Mouse (Mus musculus): ENCODE measurements around the gene Rtn4rl1. TPM values are rescaled to one million over a fixed set of nuclear protein-coding genes. Genes with fewer than 3 reads are reported as not detected.

Rtn4rl1 gene
- polyA plus RNA-seq, 1 experiment from 2014 or later = 2.4 TPM

GRCm38 (mm10) chr11:75190371-75190724 lies 3.2 kb upstream of the Rtn4rl1 start:
- no peak overlapping the region for H3K27ac ChIP-seq (ENCODE audit: low read depth, low read length)
- peaks cover 10% of the 10 kb centered on the region for H3K4me1 ChIP-seq (replicated peaks; ENCODE audit: control insufficient read depth, insufficient read depth, low read length)
- no peaks in the 10 kb centered on the region for H3K36me3 ChIP-seq (ENCODE audit: control insufficient read depth, insufficient read depth, low read length)
- under 1% methylated on average over 24 of the region's 24 CpGs for WGBS
- DNase-seq (ENCODE audit: low spot score) (peak; percentile 90), ATAC-seq (ENCODE audit: low FRiP score) (peak; percentile 76)
- peak overlapping the region; percentile 70 for H3K4me3 ChIP-seq (ENCODE audit: low read depth, low read length)
- peaks cover 41% of the 10 kb centered on the region for H3K27me3 ChIP-seq (ENCODE audit: control insufficient read depth, insufficient read depth, low read length)
- H3K9ac ChIP-seq (ENCODE audit: low read depth, low read length) = peak overlapping the region; percentile 40
- H3K4me2 ChIP-seq (replicated peaks; ENCODE audit: low read depth, low read length) = peak overlapping the region; percentile 66
- no peaks in the 10 kb centered on the region for H3K9me3 ChIP-seq (ENCODE audit: control insufficient read depth, low read length)

GRCm38 (mm10) chr11:75190905-75191441 lies 2.6 kb upstream of the Rtn4rl1 start, which contains the start of gene Dph1:
Gene Dph1, minus strand, starts transcription at chr11:75191241.
- Histone ChIP-seq H3K9ac (ENCODE audit: low read depth, low read length) (peak within 1 kb of the TSS; percentile 40), H3K36me3 (ENCODE audit: control insufficient read depth, insufficient read depth, low read length) (no peaks in the 10 kb centered on the region), H3K4me2 (replicated peaks; ENCODE audit: low read depth, low read length) (peak within 1 kb of the TSS; percentile 66), H3K4me3 (ENCODE audit: low read depth, low read length) (peak within 1 kb of the TSS; percentile 70), H3K4me1 (replicated peaks; ENCODE audit: control insufficient read depth, insufficient read depth, low read length) (peaks cover 10% of the 10 kb centered on the region), H3K9me3 (ENCODE audit: control insufficient read depth, low read length) (no peaks in the 10 kb centered on the region), H3K27ac (ENCODE audit: low read depth, low read length) (no peak within 1 kb of the TSS), H3K27me3 (ENCODE audit: control insufficient read depth, insufficient read depth, low read length) (peaks cover 47% of the 10 kb centered on the region)
- 52% methylated on average over 5 of the region's 5 CpGs for WGBS
- ATAC-seq (ENCODE audit: low FRiP score) (no peak), DNase-seq (ENCODE audit: low spot score) (no peak)

GRCm38 (mm10) chr11:75191841-75192240 lies 1.7 kb upstream of the Rtn4rl1 start:
- peaks cover 10% of the 10 kb centered on the region for H3K4me1 ChIP-seq (replicated peaks; ENCODE audit: control insufficient read depth, insufficient read depth, low read length)
- 67% methylated on average over 6 of the region's 6 CpGs for WGBS
- ATAC-seq (ENCODE audit: low FRiP score) (no peak), DNase-seq (ENCODE audit: low spot score) (no peak)
- H3K36me3 ChIP-seq (ENCODE audit: control insufficient read depth, insufficient read depth, low read length) = no peaks in the 10 kb centered on the region
- no peak overlapping the region for H3K4me3 ChIP-seq (ENCODE audit: low read depth, low read length)
- H3K9me3 ChIP-seq (ENCODE audit: control insufficient read depth, low read length) = no peaks in the 10 kb centered on the region
- H3K27ac ChIP-seq (ENCODE audit: low read depth, low read length) = no peak overlapping the region
- H3K27me3 ChIP-seq (ENCODE audit: control insufficient read depth, insufficient read depth, low read length) = peaks cover 56% of the 10 kb centered on the region
- H3K9ac ChIP-seq (ENCODE audit: low read depth, low read length) = no peak overlapping the region
- H3K4me2 ChIP-seq (replicated peaks; ENCODE audit: low read depth, low read length) = no peak overlapping the region

- Histone ChIP-seq H3K27ac (ENCODE audit: low read depth, low read length) (no peak overlapping the region), H3K4me3 (ENCODE audit: low read depth, low read length) (peak overlapping the region; percentile 41), H3K4me1 (replicated peaks; ENCODE audit: control insufficient read depth, insufficient read depth, low read length) (peaks cover 10% of the 10 kb centered on the region), H3K4me2 (replicated peaks; ENCODE audit: low read depth, low read length) (peak overlapping the region; percentile 73; the same call in 1 of the 2 replicates), H3K9me3 (ENCODE audit: control insufficient read depth, low read length) (no peaks in the 10 kb centered on the region), H3K36me3 (ENCODE audit: control insufficient read depth, insufficient read depth, low read length) (no peaks in the 10 kb centered on the region), H3K9ac (ENCODE audit: low read depth, low read length) (no peak overlapping the region), H3K27me3 (ENCODE audit: control insufficient read depth, insufficient read depth, low read length) (peaks cover 58% of the 10 kb centered on the region)
- DNase-seq (ENCODE audit: low spot score) = peak; percentile 80
- 23% methylated on average over 13 of the region's 13 CpGs for WGBS
- peak; percentile 38; the same call in 1 of the 2 replicates for ATAC-seq (ENCODE audit: low FRiP score)
Observed at GRCm38 (mm10) chr11:75192336-75193214, 1.0 kb upstream of the Rtn4rl1 start.

GRCm38 (mm10) chr11:75194121-75194849 lies 702 bp downstream of the Rtn4rl1 start:
- Histone ChIP-seq H3K4me3 (ENCODE audit: low read depth, low read length) (peak overlapping the region; percentile 41), H3K9ac (ENCODE audit: low read depth, low read length) (peak overlapping the region; percentile 51), H3K9me3 (ENCODE audit: control insufficient read depth, low read length) (no peaks in the 10 kb centered on the region), H3K27ac (ENCODE audit: low read depth, low read length) (no peak overlapping the region), H3K4me2 (replicated peaks; ENCODE audit: low read depth, low read length) (peak overlapping the region; percentile 73), H3K4me1 (replicated peaks; ENCODE audit: control insufficient read depth, insufficient read depth, low read length) (peaks cover 9% of the 10 kb centered on the region), H3K36me3 (ENCODE audit: control insufficient read depth, insufficient read depth, low read length) (no peaks in the 10 kb centered on the region), H3K27me3 (ENCODE audit: control insufficient read depth, insufficient read depth, low read length) (peaks cover 58% of the 10 kb centered on the region)
- DNase-seq (ENCODE audit: low spot score) = peak; percentile 62
- WGBS = under 1% methylated on average over 50 of the region's 52 CpGs
- no peak for ATAC-seq (ENCODE audit: low FRiP score)

GRCm38 (mm10) chr11:75194850-75195461 lies 1.4 kb downstream of the Rtn4rl1 start:
- Histone ChIP-seq H3K27ac (ENCODE audit: low read depth, low read length) (no peak overlapping the region), H3K4me2 (replicated peaks; ENCODE audit: low read depth, low read length) (peak overlapping the region; percentile 73), H3K9me3 (ENCODE audit: control insufficient read depth, low read length) (no peaks in the 10 kb centered on the region), H3K9ac (ENCODE audit: low read depth, low read length) (no peak overlapping the region), H3K4me1 (replicated peaks; ENCODE audit: control insufficient read depth, insufficient read depth, low read length) (peaks cover 7% of the 10 kb centered on the region), H3K27me3 (ENCODE audit: control insufficient read depth, insufficient read depth, low read length) (peaks cover 60% of the 10 kb centered on the region), H3K4me3 (ENCODE audit: low read depth, low read length) (peak overlapping the region; percentile 41), H3K36me3 (ENCODE audit: control insufficient read depth, insufficient read depth, low read length) (no peaks in the 10 kb centered on the region)
- DNase-seq (ENCODE audit: low spot score) (peak; percentile 72), ATAC-seq (ENCODE audit: low FRiP score) (no peak)
- under 1% methylated on average over 39 of the region's 39 CpGs for WGBS

GRCm38 (mm10) chr11:75196131-75196530 lies 2.5 kb downstream of the Rtn4rl1 start:
- H3K27me3 ChIP-seq (ENCODE audit: control insufficient read depth, insufficient read depth, low read length) = peaks cover 61% of the 10 kb centered on the region
- 49% methylated on average over 6 of the region's 6 CpGs for WGBS
- ATAC-seq (ENCODE audit: low FRiP score) = no peak
- no peak overlapping the region for H3K4me3 ChIP-seq (ENCODE audit: low read depth, low read length)
- no peak overlapping the region for H3K27ac ChIP-seq (ENCODE audit: low read depth, low read length)
- H3K9me3 ChIP-seq (ENCODE audit: control insufficient read depth, low read length) = no peaks in the 10 kb centered on the region
- DNase-seq (ENCODE audit: low spot score) = no peak
- H3K36me3 ChIP-seq (ENCODE audit: control insufficient read depth, insufficient read depth, low read length) = no peaks in the 10 kb centered on the region
- H3K9ac ChIP-seq (ENCODE audit: low read depth, low read length) = no peak overlapping the region
- peaks cover 7% of the 10 kb centered on the region for H3K4me1 ChIP-seq (replicated peaks; ENCODE audit: control insufficient read depth, insufficient read depth, low read length)
- no peak overlapping the region for H3K4me2 ChIP-seq (replicated peaks; ENCODE audit: low read depth, low read length)

- Histone ChIP-seq H3K4me3 (ENCODE audit: low read depth, low read length) (no peak overlapping the region), H3K4me2 (replicated peaks; ENCODE audit: low read depth, low read length) (no peak overlapping the region), H3K27me3 (ENCODE audit: control insufficient read depth, insufficient read depth, low read length) (peaks cover 44% of the 10 kb centered on the region), H3K9ac (ENCODE audit: low read depth, low read length) (no peak overlapping the region), H3K4me1 (replicated peaks; ENCODE audit: control insufficient read depth, insufficient read depth, low read length) (peaks cover 7% of the 10 kb centered on the region), H3K36me3 (ENCODE audit: control insufficient read depth, insufficient read depth, low read length) (no peaks in the 10 kb centered on the region), H3K9me3 (ENCODE audit: control insufficient read depth, low read length) (no peaks in the 10 kb centered on the region), H3K27ac (ENCODE audit: low read depth, low read length) (no peak overlapping the region)
- DNase-seq (ENCODE audit: low spot score) (no peak), ATAC-seq (ENCODE audit: low FRiP score) (no peak)
- 30% methylated on average over 7 of the region's 7 CpGs for WGBS
Observed at GRCm38 (mm10) chr11:75197956-75198355, 4.4 kb downstream of the Rtn4rl1 start.
